Mouse (Mus musculus) ES-E14 (cell line): Measurements from ENCODE around the gene Pnrc2. TPM values are rescaled to one million over a fixed set of nuclear protein-coding genes. Genes with fewer than 3 reads are reported as not detected.

Experiments used
- DNase-seq: peaks from one replicate; pipeline ENCODE4 v3.0.0-alpha.2; 2013; ENCODE audit warnings: low read depth, low spot score
- H3K27ac ChIP-seq: 2 replicates; pipeline ENCODE4 v1.5.1; 2012; ENCODE audit warnings: low read depth, mild to moderate bottlenecking, low read length, moderate library complexity, mixed read lengths; ENCODE audit not compliant: poor library complexity, insufficient read depth, severe bottlenecking
- H3K36me3 ChIP-seq: 2 replicates; pipeline ENCODE4 v1.6.1; 2012; ENCODE audit warnings: mild to moderate bottlenecking, low read length, moderate library complexity, mixed read lengths; ENCODE audit not compliant: control insufficient read depth, poor library complexity, insufficient read depth, severe bottlenecking
- H3K4me1 ChIP-seq, 2 experiments: fragments of 150-350 bp in 1 of 2; sonication (generic) in 1 of 2; 2 replicates each; pipeline ENCODE4 v1.6.1; 2012; ENCODE audit warnings: low read length in 2 of 2, mild to moderate bottlenecking in 1 of 2, mixed read lengths in 1 of 2; ENCODE audit not compliant: control insufficient read depth in 2 of 2, insufficient read depth in 2 of 2, poor library complexity in 1 of 2
- H3K4me3 ChIP-seq, 2 experiments: fragments of 150-350 bp in 1 of 2; sonication (generic) in 1 of 2; 2 replicates each; pipeline ENCODE4 v1.5.1; 2012; ENCODE audit warnings: low read length in 2 of 2, low read depth in 1 of 2, mild to moderate bottlenecking in 1 of 2, mixed read lengths in 1 of 2; ENCODE audit not compliant: insufficient read depth in 1 of 2, poor library complexity in 1 of 2, severe bottlenecking in 1 of 2
- H3K9ac ChIP-seq: 2 replicates; pipeline ENCODE4 v1.6.1; 2012; ENCODE audit warnings: low read depth, mild to moderate bottlenecking, low read length, mixed read lengths; ENCODE audit not compliant: poor library complexity, insufficient read depth, severe bottlenecking
- H3K9me3 ChIP-seq: fragments of 150-350 bp; sonication (generic); 2 replicates; pipeline ENCODE4 v1.6.1; 2012; ENCODE audit warnings: low read depth, mild to moderate bottlenecking, low read length; ENCODE audit not compliant: control insufficient read depth, insufficient read depth
- CHD2 ChIP-seq: IDR thresholded peaks from 2 replicates; pipeline ENCODE4 v1.6.1; 2014; ENCODE audit warnings: mild to moderate bottlenecking, low read depth, low read length, inconsistent platforms
- HCFC1 ChIP-seq: IDR thresholded peaks from 2 replicates; pipeline ENCODE4 v1.6.1; 2012; ENCODE audit warnings: low read length, inconsistent platforms, borderline replicate concordance; ENCODE audit not compliant: insufficient read depth
- MAFK ChIP-seq: IDR thresholded peaks from 2 replicates; pipeline ENCODE4 v1.6.1; 2014; ENCODE audit warnings: mild to moderate bottlenecking, low read depth, low read length, inconsistent platforms; ENCODE audit not compliant: insufficient read depth
- ZC3H11A ChIP-seq: IDR thresholded peaks from 2 replicates; pipeline ENCODE4 v1.6.1; 2012; ENCODE audit warnings: low read depth, mild to moderate bottlenecking, inconsistent platforms, low read length, borderline replicate concordance
- ZNF384 ChIP-seq: IDR thresholded peaks from 2 replicates; pipeline ENCODE4 v1.6.1; 2012; ENCODE audit warnings: low read depth, low read length, inconsistent platforms
- in situ Hi-C, 2 experiments: fragments of 600-800 bp; cut with MboI; formaldehyde crosslinking; loops; one replicate each; pipeline ENCODE4 v1.15.1; 2025; ENCODE audit warnings: low sequenced_read_pairs in 2 of 2, inconsistent platforms in 1 of 2; ENCODE audit not compliant: unreplicated experiment in 2 of 2
- total RNA-seq: library from RNA; depleted of rRNA; stranded (reverse); fragments of 300-350 nt; gene quantifications from 2 replicates; pipeline ENCODE4 v1.2.3, GENCODE M21; 2012; rRNA removed

Pnrc2 gene
- 27.6 and 35.4 TPM in 2 replicates for total RNA-seq

GRCm38 (mm10) chr4:135873526-135874202 is at the start of gene Pnrc2:
Pnrc2 (minus strand) TSS chr4:135873850.
- peak within 1 kb of the TSS; percentile 94 for H3K27ac ChIP-seq
- peak; percentile 81 for DNase-seq
- in situ Hi-C loops: no loop called here
- peak within 1 kb of the TSS; percentile 97 for H3K9ac ChIP-seq
- H3K9me3 ChIP-seq: no peaks in the 10 kb centered on the region
- H3K4me3 ChIP-seq: peak within 1 kb of the TSS; percentile 85 to 87
- peaks cover 6 to 13% of the 10 kb centered on the region in 2 experiments; a peak in 3 of 4 replicates for H3K4me1 ChIP-seq
- peaks cover 9% of the 10 kb centered on the region for H3K36me3 ChIP-seq
- peak; percentile 48; the same call in 1 of the 2 replicates for TF ChIP-seq HCFC1
- TF ChIP-seq CHD2: no peak

- no peak overlapping the region for H3K4me3 ChIP-seq
- no peak overlapping the region for H3K27ac ChIP-seq
- DNase-seq: no peak
- no peaks in the 10 kb centered on the region for H3K9me3 ChIP-seq
- peaks cover 4 to 10% of the 10 kb centered on the region in 2 experiments for H3K4me1 ChIP-seq
- peaks cover 7% of the 10 kb centered on the region; the same call in 1 of the 2 replicates for H3K36me3 ChIP-seq
- TF ChIP-seq ZNF384 (no peak), MAFK (no peak), HCFC1 (no peak), CHD2 (no peak), ZC3H11A (no peak)
- no peak overlapping the region for H3K9ac ChIP-seq
- in situ Hi-C loops: no loop called here
Measured at GRCm38 (mm10) chr4:135922190-135922589, 48.5 kb upstream of the Pnrc2 start.

DNA sequence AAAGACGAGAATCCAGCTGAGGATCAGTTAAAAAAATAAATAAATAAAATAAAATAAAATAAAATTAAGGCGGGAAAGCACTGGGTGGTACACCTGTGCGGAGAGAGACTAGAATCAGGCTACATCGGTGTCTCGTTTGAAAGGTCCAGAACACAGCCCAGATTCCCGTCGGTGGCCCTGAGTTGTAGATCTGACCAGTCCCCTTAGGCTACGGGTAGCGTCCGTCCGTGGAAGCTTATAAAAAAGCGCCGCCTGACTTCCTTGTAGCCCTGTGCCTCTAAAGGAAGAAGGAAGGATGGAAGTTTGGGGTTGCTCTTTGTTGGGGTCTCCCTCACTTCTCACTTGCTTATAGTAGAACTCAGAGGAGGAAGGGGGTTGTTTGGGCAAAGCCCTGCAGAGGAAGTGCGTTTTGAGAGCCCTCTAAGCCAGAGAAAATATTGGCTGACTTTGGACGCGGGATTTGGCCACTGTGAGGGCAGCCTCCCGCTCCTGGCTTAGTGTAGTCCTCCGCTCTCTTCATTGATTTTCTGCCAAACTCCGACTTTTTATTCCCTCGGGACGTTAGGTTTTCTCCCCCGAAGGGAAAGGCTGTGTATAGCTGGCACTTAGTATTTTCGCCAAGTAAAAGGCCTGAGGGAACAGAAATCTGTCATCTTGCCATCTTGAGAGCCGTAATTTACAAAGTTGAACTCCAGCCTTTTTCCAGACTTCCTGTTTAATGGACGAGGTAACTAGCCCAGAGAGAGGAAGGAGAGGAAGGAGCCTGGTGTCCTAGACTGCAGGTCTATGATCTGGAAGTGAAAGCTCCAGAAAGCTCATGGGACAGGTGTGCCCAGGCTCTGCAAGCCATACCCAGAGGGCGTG is 47.8 kb upstream of the Pnrc2 start:
- peak overlapping the region; percentile 93 to 98 for H3K4me3 ChIP-seq
- H3K4me1 ChIP-seq: peaks cover 2 to 8% of the 10 kb centered on the region in 2 experiments
- no peak overlapping the region for H3K27ac ChIP-seq
- TF ChIP-seq ZC3H11A (no peak), ZNF384 (no peak), MAFK (no peak)
- no peaks in the 10 kb centered on the region for H3K9me3 ChIP-seq
- DNase-seq: no peak
- peaks cover 7% of the 10 kb centered on the region; the same call in 1 of the 2 replicates for H3K36me3 ChIP-seq
- peak overlapping the region; percentile 86 for H3K9ac ChIP-seq
- in situ Hi-C loops: no loop called here

- Histone ChIP-seq H3K9ac (peak within 1 kb of the TSS; percentile 86), H3K27ac (no peak within 1 kb of the TSS), H3K4me1 (peaks cover 2 to 6% of the 10 kb centered on the region in 2 experiments; a peak in 3 of 4 replicates), H3K9me3 (no peaks in the 10 kb centered on the region), H3K4me3 (peak within 1 kb of the TSS; percentile 93 to 98), H3K36me3 (peaks cover 7% of the 10 kb centered on the region; the same call in 1 of the 2 replicates)
- in situ Hi-C loops: no loop called here
- TF ChIP-seq CHD2 (no peak), HCFC1 (no peak), ZNF384 (no peak), MAFK (no peak), ZC3H11A (no peak)
- peak; percentile 99 for DNase-seq
Measured at GRCm38 (mm10) chr4:135920304-135921241, 46.9 kb upstream of the Pnrc2 start, which contains the start of gene Fuca1. Fuca1 (plus strand) TSS chr4:135920735.
